Mouse (Mus musculus): ENCODE data around the gene Mylip. TPM values are rescaled to one million over a fixed set of nuclear protein-coding genes. Genes with fewer than 3 reads are reported as not detected.

Mylip gene
- polyA plus RNA-seq, 1 experiment = 6.4 TPM

- TF ChIP-seq POLR2A (IDR thresholded peaks at IDR 0.05; ENCODE audit: insufficient read depth, low read length) (no peak), CTCF (IDR thresholded peaks at IDR 0.05; ENCODE audit: low read depth, low read length) (no peak), EP300 (IDR thresholded peaks at IDR 0.05; ENCODE audit: insufficient read depth, low read depth, low read length) (no peak)
- no peaks in the 10 kb centered on the region for H3K4me1 ChIP-seq (ENCODE audit: control insufficient read depth, insufficient read depth, low read length)
- H3K27me3 ChIP-seq (ENCODE audit: control insufficient read depth, insufficient read depth, low read length, poor library complexity, severe bottlenecking) = no peaks in the 10 kb centered on the region
- H3K4me3 ChIP-seq (ENCODE audit: low read depth, low read length) = no peak overlapping the region
- H3K9me3 ChIP-seq (replicated peaks; ENCODE audit: control insufficient read depth, insufficient read depth, low read length, poor library complexity, severe bottlenecking) = no peaks in the 10 kb centered on the region
- H3K27ac ChIP-seq (ENCODE audit: insufficient read depth, low read length) = no peak overlapping the region
- H3K36me3 ChIP-seq (ENCODE audit: control insufficient read depth, insufficient read depth, low read length, poor library complexity, severe bottlenecking) = no peaks in the 10 kb centered on the region
- no peak overlapping the region for H3K9ac ChIP-seq (ENCODE audit: low read depth, poor library complexity, severe bottlenecking)
Observed at GRCm38 (mm10) chr13:45351483-45351882, 38.1 kb upstream of the Mylip start.

GRCm38 (mm10) chr13:45354824-45355223 lies 34.7 kb upstream of the Mylip start:
- Histone ChIP-seq H3K9ac (ENCODE audit: low read depth, poor library complexity, severe bottlenecking) (no peak overlapping the region), H3K27me3 (ENCODE audit: control insufficient read depth, insufficient read depth, low read length, poor library complexity, severe bottlenecking) (no peaks in the 10 kb centered on the region), H3K4me1 (ENCODE audit: control insufficient read depth, insufficient read depth, low read length) (no peaks in the 10 kb centered on the region), H3K4me3 (ENCODE audit: low read depth, low read length) (no peak overlapping the region), H3K36me3 (ENCODE audit: control insufficient read depth, insufficient read depth, low read length, poor library complexity, severe bottlenecking) (no peaks in the 10 kb centered on the region), H3K27ac (ENCODE audit: insufficient read depth, low read length) (no peak overlapping the region), H3K9me3 (replicated peaks; ENCODE audit: control insufficient read depth, insufficient read depth, low read length, poor library complexity, severe bottlenecking) (no peaks in the 10 kb centered on the region)
- TF ChIP-seq EP300 (IDR thresholded peaks at IDR 0.05; ENCODE audit: insufficient read depth, low read depth, low read length) = no peak
- TF ChIP-seq POLR2A (IDR thresholded peaks at IDR 0.05; ENCODE audit: insufficient read depth, low read length) = no peak
- no peak for TF ChIP-seq CTCF (IDR thresholded peaks at IDR 0.05; ENCODE audit: low read depth, low read length)

- TF ChIP-seq EP300 (IDR thresholded peaks at IDR 0.05; ENCODE audit: insufficient read depth, low read depth, low read length) (no peak), CTCF (IDR thresholded peaks at IDR 0.05; ENCODE audit: low read depth, low read length) (no peak), POLR2A (IDR thresholded peaks at IDR 0.05; ENCODE audit: insufficient read depth, low read length) (no peak)
Observed at GRCm38 (mm10) chr13:45358208-45358607, 31.3 kb upstream of the Mylip start.

GRCm38 (mm10) chr13:45358676-45359323 lies 30.7 kb upstream of the Mylip start:
- TF ChIP-seq POLR2A (IDR thresholded peaks at IDR 0.05; ENCODE audit: insufficient read depth, low read length) = no peak
- no peak for TF ChIP-seq EP300 (IDR thresholded peaks at IDR 0.05; ENCODE audit: insufficient read depth, low read depth, low read length)
- TF ChIP-seq CTCF (IDR thresholded peaks at IDR 0.05; ENCODE audit: low read depth, low read length) = no peak
- H3K36me3 ChIP-seq (ENCODE audit: control insufficient read depth, insufficient read depth, low read length, poor library complexity, severe bottlenecking) = no peaks in the 10 kb centered on the region
- H3K4me3 ChIP-seq (ENCODE audit: low read depth, low read length) = no peak overlapping the region
- H3K9me3 ChIP-seq (replicated peaks; ENCODE audit: control insufficient read depth, insufficient read depth, low read length, poor library complexity, severe bottlenecking) = no peaks in the 10 kb centered on the region
- no peak overlapping the region for H3K9ac ChIP-seq (ENCODE audit: low read depth, poor library complexity, severe bottlenecking)
- H3K4me1 ChIP-seq (ENCODE audit: control insufficient read depth, insufficient read depth, low read length) = no peaks in the 10 kb centered on the region
- no peak overlapping the region for H3K27ac ChIP-seq (ENCODE audit: insufficient read depth, low read length)
- no peaks in the 10 kb centered on the region for H3K27me3 ChIP-seq (ENCODE audit: control insufficient read depth, insufficient read depth, low read length, poor library complexity, severe bottlenecking)

More at GRCm38 (mm10) chr13:45358208-45358607, 31.3 kb upstream of the Mylip start:
- no peaks in the 10 kb centered on the region for H3K27me3 ChIP-seq (ENCODE audit: control insufficient read depth, insufficient read depth, low read length, poor library complexity, severe bottlenecking)
- no peaks in the 10 kb centered on the region for H3K9me3 ChIP-seq (replicated peaks; ENCODE audit: control insufficient read depth, insufficient read depth, low read length, poor library complexity, severe bottlenecking)
- no peaks in the 10 kb centered on the region for H3K4me1 ChIP-seq (ENCODE audit: control insufficient read depth, insufficient read depth, low read length)
- H3K36me3 ChIP-seq (ENCODE audit: control insufficient read depth, insufficient read depth, low read length, poor library complexity, severe bottlenecking) = no peaks in the 10 kb centered on the region
- no peak overlapping the region for H3K9ac ChIP-seq (ENCODE audit: low read depth, poor library complexity, severe bottlenecking)
- no peak overlapping the region for H3K27ac ChIP-seq (ENCODE audit: insufficient read depth, low read length)
- H3K4me3 ChIP-seq (ENCODE audit: low read depth, low read length) = no peak overlapping the region

GRCm38 (mm10) chr13:45365788-45366187 lies 23.8 kb upstream of the Mylip start:
- Histone ChIP-seq H3K9ac (ENCODE audit: low read depth, poor library complexity, severe bottlenecking) (no peak overlapping the region), H3K27me3 (ENCODE audit: control insufficient read depth, insufficient read depth, low read length, poor library complexity, severe bottlenecking) (no peaks in the 10 kb centered on the region)
- TF ChIP-seq CTCF (IDR thresholded peaks at IDR 0.05; ENCODE audit: low read depth, low read length) (no peak), POLR2A (IDR thresholded peaks at IDR 0.05; ENCODE audit: insufficient read depth, low read length) (no peak), EP300 (IDR thresholded peaks at IDR 0.05; ENCODE audit: insufficient read depth, low read depth, low read length) (no peak)

GRCm38 (mm10) chr13:45371673-45372072 lies 17.9 kb upstream of the Mylip start:
- Histone ChIP-seq H3K9ac (ENCODE audit: low read depth, poor library complexity, severe bottlenecking) (no peak overlapping the region), H3K9me3 (replicated peaks; ENCODE audit: control insufficient read depth, insufficient read depth, low read length, poor library complexity, severe bottlenecking) (no peaks in the 10 kb centered on the region), H3K27ac (ENCODE audit: insufficient read depth, low read length) (no peak overlapping the region), H3K4me3 (ENCODE audit: low read depth, low read length) (no peak overlapping the region), H3K27me3 (ENCODE audit: control insufficient read depth, insufficient read depth, low read length, poor library complexity, severe bottlenecking) (no peaks in the 10 kb centered on the region), H3K36me3 (ENCODE audit: control insufficient read depth, insufficient read depth, low read length, poor library complexity, severe bottlenecking) (no peaks in the 10 kb centered on the region), H3K4me1 (ENCODE audit: control insufficient read depth, insufficient read depth, low read length) (peaks cover 5% of the 10 kb centered on the region)
- TF ChIP-seq POLR2A (IDR thresholded peaks at IDR 0.05; ENCODE audit: insufficient read depth, low read length) = no peak
- no peak for TF ChIP-seq EP300 (IDR thresholded peaks at IDR 0.05; ENCODE audit: insufficient read depth, low read depth, low read length)
- no peak for TF ChIP-seq CTCF (IDR thresholded peaks at IDR 0.05; ENCODE audit: low read depth, low read length)

More at GRCm38 (mm10) chr13:45365788-45366187, 23.8 kb upstream of the Mylip start:
- Histone ChIP-seq H3K27ac (ENCODE audit: insufficient read depth, low read length) (no peak overlapping the region), H3K9me3 (replicated peaks; ENCODE audit: control insufficient read depth, insufficient read depth, low read length, poor library complexity, severe bottlenecking) (no peaks in the 10 kb centered on the region), H3K4me1 (ENCODE audit: control insufficient read depth, insufficient read depth, low read length) (no peaks in the 10 kb centered on the region), H3K4me3 (ENCODE audit: low read depth, low read length) (no peak overlapping the region), H3K36me3 (ENCODE audit: control insufficient read depth, insufficient read depth, low read length, poor library complexity, severe bottlenecking) (no peaks in the 10 kb centered on the region)

All from ES-Bruce4 (cell line).